Mouse (Mus musculus): Measurements from ENCODE around the gene Nfkbil1.

DNA sequence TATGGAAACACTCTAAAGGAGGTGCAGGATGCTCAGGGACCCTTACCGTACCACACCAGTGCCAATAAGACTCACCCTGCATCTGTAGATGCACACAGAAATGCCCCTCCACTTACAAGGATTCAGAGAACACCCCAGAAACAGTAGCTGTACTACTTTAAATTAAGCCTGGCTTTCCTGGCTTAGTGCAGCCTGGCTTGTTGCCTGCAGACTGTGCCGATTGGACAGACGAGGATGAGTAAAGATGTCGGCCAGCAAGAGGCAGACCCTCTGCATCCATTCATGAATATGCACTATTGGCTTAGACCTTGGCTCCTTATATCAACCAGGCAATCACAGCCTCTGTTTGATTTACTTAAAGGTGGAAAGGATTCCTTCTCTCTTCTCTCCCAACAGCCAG lies 24.0 kb upstream of the Nfkbil1 start:
- TF ChIP-seq EP300 (IDR thresholded peaks at IDR 0.05; ENCODE audit: low read depth): no peak
- TF ChIP-seq CTCF (IDR thresholded peaks at IDR 0.05; ENCODE audit: low read depth): no peak
